Mouse (Mus musculus) heart, postnatal 25 days (tissue): ENCODE results near the gene Hdac5. TPM values are rescaled to one million over a fixed set of nuclear protein-coding genes. Genes with fewer than 3 reads are reported as not detected.

ENCODE experiments used
- DNase-seq: peaks from one replicate; pipeline ENCODE4 v3.0.0; 2022; ENCODE audit warnings: low spot score
- intact Hi-C: fragments of 180-260 bp; cut with DNase I; formaldehyde crosslinking; loops from one replicate; pipeline ENCODE4 v1.15.1; 2025
- microRNA-seq: library from miRNA; unstranded; fragments of <30 nt; microRNA quantifications from one replicate; pipeline ENCODE4 v1.2.0, GENCODE M21; 2022
- total RNA-seq, 2 experiments: library from RNA; stranded (reverse); gene quantifications; 2 replicates each; pipeline ENCODE4 v1.2.3; 2021

The Hdac5 gene
- total RNA-seq, 2 experiments from 2014 or later, result 129 to 136 TPM

DNA sequence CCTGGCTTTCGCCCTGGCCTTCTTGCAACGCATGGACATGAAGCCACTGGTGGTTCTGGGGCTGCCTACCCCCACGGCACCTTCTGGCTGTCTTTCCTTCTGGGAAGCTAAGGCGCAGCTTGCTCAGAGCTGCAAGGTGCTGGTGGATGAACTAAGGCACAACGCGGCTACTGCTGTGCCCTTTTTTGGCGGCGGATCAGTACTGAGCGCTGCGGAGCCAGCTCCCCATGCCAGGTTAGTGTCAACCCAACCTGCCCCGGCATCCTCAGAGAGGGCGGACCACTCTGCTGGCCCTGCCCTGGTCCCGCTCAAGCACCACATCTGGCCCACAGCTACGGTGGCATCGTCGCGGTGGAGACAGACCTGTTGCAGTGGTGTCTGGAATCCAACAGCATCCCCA lies 83.4 kb downstream of the Hdac5 start:
- no peak for DNase-seq
- intact Hi-C loops, result no loop called here

DNA sequence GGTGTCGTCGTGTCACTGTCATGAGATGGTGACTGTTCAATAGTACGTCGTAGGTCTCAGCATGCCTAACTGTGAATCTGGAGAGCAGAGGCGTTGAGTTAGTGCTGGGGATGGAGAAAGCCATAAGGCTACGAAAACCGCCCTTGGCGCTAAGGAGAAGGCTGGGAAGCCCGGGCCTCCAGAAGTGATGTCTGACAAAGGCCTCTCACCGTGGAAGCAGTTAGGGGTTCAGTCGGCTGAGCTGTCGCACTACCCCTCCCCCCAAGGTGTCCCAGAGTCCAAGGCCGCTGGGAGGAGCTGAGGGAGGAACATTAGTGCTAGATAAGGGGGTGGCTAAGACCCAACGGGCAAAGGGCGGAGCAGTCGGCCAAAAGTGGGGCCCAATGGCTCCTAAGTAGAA lies 84.0 kb downstream of the Hdac5 start:
- no peak for DNase-seq
- intact Hi-C loops, result no loop called here

DNA sequence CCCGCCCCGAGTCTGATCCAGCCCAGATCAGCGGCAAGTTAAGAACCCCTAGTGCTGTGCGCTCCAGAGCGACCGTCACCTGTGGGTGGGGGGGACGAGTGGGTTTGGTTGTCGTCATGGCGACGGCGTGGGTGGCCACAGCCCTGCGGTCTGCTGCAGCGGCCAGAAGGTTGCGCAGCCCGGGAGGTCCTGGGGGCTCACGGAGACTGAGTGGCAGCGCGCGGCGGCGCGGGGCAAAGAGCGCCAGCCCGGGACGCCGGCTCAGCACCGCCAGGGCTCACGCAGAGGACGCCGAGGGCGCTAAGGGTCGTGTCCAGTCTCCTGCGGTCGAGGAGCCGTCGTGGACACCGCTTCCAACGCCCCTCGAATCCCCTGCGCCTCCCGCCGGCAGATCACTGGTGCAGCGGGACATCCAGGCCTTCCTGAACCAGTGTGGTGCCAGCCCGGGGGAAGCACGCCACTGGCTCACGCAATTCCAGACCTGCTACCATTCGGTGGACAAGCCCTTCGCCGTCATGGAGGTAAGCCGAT lies 84.4 kb downstream of the Hdac5 start, which contains the start of gene Nags:
TSS of gene Nags (plus strand) at position 43 of the 531 bp plus-strand sequence.
- DNase-seq, result no peak
- intact Hi-C loops, result no loop called here

DNA sequence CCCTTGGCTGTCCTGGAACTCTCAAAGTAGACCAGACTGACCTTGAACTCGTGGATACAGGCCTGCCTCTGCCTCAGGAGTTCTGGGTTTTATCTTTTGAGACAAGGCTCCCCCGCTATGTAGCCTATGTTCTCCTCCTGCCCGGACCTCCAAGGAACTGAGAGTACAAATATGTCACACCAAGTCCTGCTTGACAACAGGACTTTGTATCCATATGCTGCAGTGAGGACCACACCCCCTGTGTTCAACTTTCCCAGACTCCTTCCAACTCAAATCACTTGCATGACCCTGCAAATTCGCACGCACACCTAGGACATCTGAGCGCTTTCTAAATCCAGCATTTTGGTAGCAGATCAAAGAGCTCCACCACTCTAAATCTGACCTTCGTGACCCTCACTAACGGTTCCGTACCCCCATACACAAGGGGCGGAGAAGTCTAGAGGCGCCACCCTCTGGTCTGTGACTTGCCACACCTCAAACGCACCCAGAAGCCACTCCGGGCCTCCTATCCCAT lies 85.0 kb downstream of the Hdac5 start:
- intact Hi-C loops, result no loop called here
- DNase-seq, result no peak

Small RNA genes within 50 kb of the gene (microRNA-seq; reads per million reads assigned to microRNA genes)
- 6.1 reads per million, percentile 17 among the genes with 10 or more reads in this experiment for gene Mir8101

Other genes starting within 250 kb of the Hdac5 start
- gene Cfap97d1, start 245.9 kb downstream of the Hdac5 start, total RNA-seq, result not detected
- 100 to 1,000 TPM; 115 to 122 TPM for gene Dusp3, start 243.2 kb downstream of the Hdac5 start, total RNA-seq
- 1 to 10 TPM; 1.9 to 2.1 TPM for gene Mpp3, start 201.7 kb downstream of the Hdac5 start, total RNA-seq
- gene Cd300lg, start 188.7 kb downstream of the Hdac5 start, total RNA-seq, result 10 to 100 TPM; 50.1 to 62.2 TPM
- 1 to 10 TPM; 2.3 to 2.7 TPM for gene Mpp2, start 141.7 kb downstream of the Hdac5 start, total RNA-seq
- gene Ppy, start 128.8 kb downstream of the Hdac5 start, total RNA-seq, result not detected
- not detected for gene Pyy, start 122.3 kb downstream of the Hdac5 start, total RNA-seq
- gene Nags, start 84.7 kb downstream of the Hdac5 start, total RNA-seq, result not detected
- 10 to 100 TPM; 14.3 to 17.5 TPM for gene Tmem101, start 73.8 kb downstream of the Hdac5 start, total RNA-seq
- gene Lsm12, start 44.9 kb downstream of the Hdac5 start, total RNA-seq, result 10 to 100 TPM; 46.6 to 51.5 TPM
- 10 to 100 TPM; 40.3 to 41.8 TPM for gene G6pc3, start 40.5 kb downstream of the Hdac5 start, total RNA-seq
- gene BC030867, start 18.7 kb upstream of the Hdac5 start, total RNA-seq, result under 1 TPM; 0.10 to 0.39 TPM
- gene Asb16, start 38.6 kb upstream of the Hdac5 start, total RNA-seq, result under 1 TPM; 0.61 to 0.68 TPM
- gene Tmub2, start 54.8 kb upstream of the Hdac5 start, total RNA-seq, result 10 to 100 TPM; 20.7 to 23.3 TPM
- gene Atxn7l3, start 66.5 kb upstream of the Hdac5 start, total RNA-seq, result 10 to 100 TPM; 21.1 to 21.7 TPM
- gene Ubtf, start 89.6 kb upstream of the Hdac5 start, total RNA-seq, result 10 to 100 TPM; 56.7 to 57.3 TPM
- gene Slc4a1, start 136.0 kb upstream of the Hdac5 start, total RNA-seq, result 1 to 10 TPM; 5.3 to 9.5 TPM
- gene Rundc3a, start 163.2 kb upstream of the Hdac5 start, total RNA-seq, result not detected
- gene Slc25a39, start 177.8 kb upstream of the Hdac5 start, total RNA-seq, result 100 to 1,000 TPM; 163 to 175 TPM
- gene Grn, start 200.1 kb upstream of the Hdac5 start, total RNA-seq, result 100 to 1,000 TPM; 101 to 104 TPM
- gene Fam171a2, start 217.5 kb upstream of the Hdac5 start, total RNA-seq, result 1 to 10 TPM; 5.8 to 6.5 TPM
- 1 to 10 TPM; 3.5 to 4.5 TPM for gene Itga2b, start 240.0 kb upstream of the Hdac5 start, total RNA-seq